Mouse (Mus musculus) frontal cortex, adult 2 months (tissue): ENCODE data around the gene Otoa. TPM values are rescaled to one million over a fixed set of nuclear protein-coding genes. Genes with fewer than 3 reads are reported as not detected.

Experiments
- DNase-seq, 2 experiments: peaks; one replicate each; pipeline ENCODE4 v3.0.0; 2022; ENCODE audit warnings: low spot score in 1 of 2; ENCODE audit errors: extremely low spot score in 1 of 2
- polyA plus RNA-seq: library from polyadenylated mRNA; depleted of rRNA; stranded (reverse); fragments of >200 nt; gene quantifications from 2 replicates; pipeline ENCODE4 v1.2.3, GENCODE M21; 2012

Otoa gene
- polyA plus RNA-seq, 1 experiment: 0.18 TPM

GRCm38 (mm10) chr7:121077829-121078228, 3.6 kb upstream of the Otoa start:
- DNase-seq: peak; percentile 30 to 89

GRCm38 (mm10) chr7:121081816-121082215, 366 bp downstream of the Otoa start:
- no peak for DNase-seq

GRCm38 (mm10) chr7:121082949-121083513, 1.6 kb downstream of the Otoa start:
- DNase-seq: no peak

- no peak for DNase-seq
Observed at GRCm38 (mm10) chr7:121084840-121085453, 3.5 kb downstream of the Otoa start.

GRCm38 (mm10) chr7:121085500-121085899, 4.0 kb downstream of the Otoa start:
- DNase-seq: no peak

- DNase-seq: no peak
Observed at GRCm38 (mm10) chr7:121088745-121089144, 7.3 kb downstream of the Otoa start.

- DNase-seq: no peak
Observed at GRCm38 (mm10) chr7:121090748-121091147, 9.3 kb downstream of the Otoa start.

- DNase-seq: no peak
Observed at GRCm38 (mm10) chr7:121093026-121093425, 11.6 kb downstream of the Otoa start.

- no peak for DNase-seq
Observed at GRCm38 (mm10) chr7:121098614-121099389, 17.4 kb downstream of the Otoa start.

- no peak for DNase-seq
Observed at GRCm38 (mm10) chr7:121107851-121108250, 26.4 kb downstream of the Otoa start.

GRCm38 (mm10) chr7:121111321-121111720, 29.9 kb downstream of the Otoa start:
- DNase-seq: no peak

- no peak for DNase-seq
Observed at GRCm38 (mm10) chr7:121111762-121112161, 30.3 kb downstream of the Otoa start.

GRCm38 (mm10) chr7:121120143-121120818, 38.8 kb downstream of the Otoa start:
- peak; percentile 57 to 96 for DNase-seq

GRCm38 (mm10) chr7:121130837-121131236, 49.4 kb downstream of the Otoa start:
- no peak for DNase-seq

- peak; percentile 14 for DNase-seq
Observed at GRCm38 (mm10) chr7:121141274-121141673, 59.8 kb downstream of the Otoa start.

- no peak for DNase-seq
Observed at GRCm38 (mm10) chr7:121150662-121151061, 69.2 kb downstream of the Otoa start.

- DNase-seq: peak in 1 of 2 experiments; percentile 8
Observed at GRCm38 (mm10) chr7:121152186-121152585, 70.7 kb downstream of the Otoa start.

- no peak for DNase-seq
Observed at GRCm38 (mm10) chr7:121165616-121166015, 84.2 kb downstream of the Otoa start.

- no peak for DNase-seq
Observed at GRCm38 (mm10) chr7:121171888-121172287, 90.4 kb downstream of the Otoa start.

- peak; percentile 31 to 63 for DNase-seq
Observed at GRCm38 (mm10) chr7:121187201-121187786, 105.8 kb downstream of the Otoa start.

GRCm38 (mm10) chr7:121188976-121189375, 107.5 kb downstream of the Otoa start:
- DNase-seq: no peak
